Mouse (Mus musculus): ENCODE measurements around the gene Tfb1m.

DNA sequence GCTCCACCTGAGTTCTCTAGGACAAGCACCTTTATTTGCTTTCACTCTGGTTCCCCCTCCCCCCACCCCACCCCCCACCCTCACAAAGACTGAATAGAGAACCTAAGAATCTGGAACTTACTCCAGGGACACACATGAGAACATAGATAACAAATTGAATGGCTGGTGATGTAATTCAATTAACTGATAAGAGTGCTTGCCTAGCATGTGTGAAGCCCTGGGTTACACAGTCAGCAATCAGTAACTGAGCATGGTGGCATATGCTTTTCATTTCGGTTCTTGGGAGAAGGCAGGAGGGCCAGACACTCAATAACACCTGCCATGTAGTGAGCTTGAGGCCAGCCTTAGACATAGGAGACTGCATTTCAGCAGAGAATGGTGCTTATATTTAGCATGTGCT is 1.3 kb downstream of the Tfb1m start:
- TF ChIP-seq POLR2AphosphoS5 (IDR thresholded peaks at IDR 0.05; ENCODE audit: insufficient replicate concordance, low read depth, low read length) (no peak), CTCF (IDR thresholded peaks at IDR 0.05; ENCODE audit: low read depth, low read length) (no peak)
